Mouse (Mus musculus) heart, embryonic 14.5 days (tissue): ENCODE data around the gene Sarm1. TPM values are rescaled to one million over a fixed set of nuclear protein-coding genes. Genes with fewer than 3 reads are reported as not detected.

ENCODE experiments used
- ATAC-seq: fragments of 200-750 bp; cut with Nextera tagmentation; 2 replicates; pipeline ENCODE4 v1.8.0; 2017; ENCODE audit warnings: low read depth, moderate TSS enrichment; ENCODE audit not compliant: insufficient number of reproducible peaks, insufficient read depth, low FRiP score
- H3K27ac ChIP-seq, 2 experiments: fragments of 200-500 bp in 1 of 2; fragments of 300-500 bp in 1 of 2; sonication (generic) in 1 of 2; replicated peaks in 1 of 2; 2 replicates each; pipeline ENCODE4 v1.5.1; 2012 to 2014; ENCODE audit warnings: low read depth in 2 of 2, low read length in 2 of 2, control low read depth in 1 of 2, mild to moderate bottlenecking in 1 of 2, mixed read lengths in 1 of 2; ENCODE audit not compliant: control insufficient read depth in 1 of 2, insufficient read depth in 1 of 2
- H3K27me3 ChIP-seq: fragments of 300-500 bp; sonication (generic); 2 replicates; pipeline ENCODE4 v1.6.1; 2014; ENCODE audit warnings: mild to moderate bottlenecking, low read length, control low read depth; ENCODE audit not compliant: control insufficient read depth, insufficient read depth
- H3K36me3 ChIP-seq: fragments of 300-500 bp; sonication (generic); 2 replicates; pipeline ENCODE4 v1.6.1; 2014; ENCODE audit warnings: mild to moderate bottlenecking, control low read depth, low read length, mixed read lengths; ENCODE audit not compliant: control insufficient read depth, insufficient read depth
- H3K4me1 ChIP-seq, 2 experiments: fragments of 200-500 bp in 1 of 2; fragments of 300-500 bp in 1 of 2; sonication (generic) in 1 of 2; 2 replicates each; pipeline ENCODE4 v1.6.1; 2012 to 2014; ENCODE audit warnings: low read length in 2 of 2, control low read depth in 1 of 2, mixed read lengths in 1 of 2; ENCODE audit not compliant: control insufficient read depth in 2 of 2, insufficient read depth in 2 of 2
- H3K4me2 ChIP-seq: fragments of 300-500 bp; sonication (generic); 2 replicates; pipeline ENCODE4 v1.6.1; 2014; ENCODE audit warnings: mild to moderate bottlenecking, low read length
- H3K4me3 ChIP-seq, 2 experiments: fragments of 200-500 bp in 1 of 2; fragments of 300-500 bp in 1 of 2; sonication (generic) in 1 of 2; 2 replicates each; pipeline ENCODE4 v1.5.1; 2012 to 2014; ENCODE audit warnings: low read length in 2 of 2, mild to moderate bottlenecking in 2 of 2, control low read depth in 1 of 2, low read depth in 1 of 2, moderate library complexity in 1 of 2; ENCODE audit not compliant: control insufficient read depth in 1 of 2, insufficient read depth in 1 of 2
- H3K9ac ChIP-seq: fragments of 300-500 bp; sonication (generic); 2 replicates; pipeline ENCODE4 v1.6.1; 2014; ENCODE audit warnings: mild to moderate bottlenecking, low read length
- H3K9me3 ChIP-seq: fragments of 300-500 bp; sonication (generic); 2 replicates; pipeline ENCODE4 v1.6.1; 2016; ENCODE audit warnings: low read length, control low read depth; ENCODE audit not compliant: control insufficient read depth
- WGBS: fragments of 180-500 bp; shearing (Covaris S2); extraction: QIAGEN DNeasy Blood & Tissue Kit; methylation state at CpG from one replicate; pipeline ENCODE4 v1.1.7; 2014; 5-methylcytosine and 5-hydroxymethylcytosine counted together
- polyA plus RNA-seq: library from polyadenylated mRNA; unstranded; fragments of >200 nt; fragmentation: Nextera tagmentation; extraction: Ambion mirVana; gene quantifications from 2 replicates; pipeline ENCODE4 v1.2.1, GENCODE M21; 2014

Gene Sarm1
- polyA plus RNA-seq, 1 experiment from 2014 or later, result 0.11 TPM

DNA sequence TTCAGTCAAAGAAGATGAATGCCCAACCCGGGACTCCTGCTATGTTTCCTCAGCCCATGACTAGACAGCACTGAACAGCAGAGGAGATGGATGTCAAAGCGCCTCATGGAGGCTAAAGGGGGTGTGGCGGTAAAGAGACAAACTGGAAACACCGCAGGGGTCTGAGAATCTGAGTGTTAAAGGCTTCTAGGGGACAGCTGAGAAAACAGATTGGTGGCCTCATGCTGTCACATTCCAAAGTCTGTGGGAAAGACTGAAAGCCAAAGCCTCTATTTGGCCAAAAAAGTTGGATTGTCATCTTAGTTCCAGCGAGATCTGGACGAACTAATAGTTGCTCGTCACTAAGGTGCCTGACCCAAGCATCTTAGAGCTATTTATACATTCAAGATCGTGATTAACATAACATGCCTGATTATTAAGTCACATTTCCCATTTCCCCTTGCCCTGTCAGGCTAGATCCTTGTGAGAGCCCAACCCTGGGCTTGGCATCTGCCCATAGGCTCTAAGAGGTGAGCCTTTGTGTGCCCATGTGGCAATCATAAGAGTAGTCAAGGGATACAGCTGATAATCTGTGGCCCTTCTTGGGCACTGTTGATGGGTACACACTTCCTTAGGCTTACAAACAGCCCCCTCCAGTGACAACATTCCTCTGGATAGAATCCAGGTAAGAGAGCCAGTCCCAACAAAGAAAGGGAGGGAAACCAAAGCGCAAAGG, 25.8 kb upstream of the Sarm1 start:
- Histone ChIP-seq H3K9me3 (no peaks in the 10 kb centered on the region), H3K4me3 (no peak overlapping the region), H3K4me1 (no peaks in the 10 kb centered on the region), H3K27ac (no peak overlapping the region), H3K36me3 (peaks cover 100% of the 10 kb centered on the region), H3K4me2 (no peak overlapping the region), H3K27me3 (no peaks in the 10 kb centered on the region), H3K9ac (no peak overlapping the region)
- WGBS, result 73% methylated on average over 9 of the region's 9 CpGs
- ATAC-seq, result no peak

DNA sequence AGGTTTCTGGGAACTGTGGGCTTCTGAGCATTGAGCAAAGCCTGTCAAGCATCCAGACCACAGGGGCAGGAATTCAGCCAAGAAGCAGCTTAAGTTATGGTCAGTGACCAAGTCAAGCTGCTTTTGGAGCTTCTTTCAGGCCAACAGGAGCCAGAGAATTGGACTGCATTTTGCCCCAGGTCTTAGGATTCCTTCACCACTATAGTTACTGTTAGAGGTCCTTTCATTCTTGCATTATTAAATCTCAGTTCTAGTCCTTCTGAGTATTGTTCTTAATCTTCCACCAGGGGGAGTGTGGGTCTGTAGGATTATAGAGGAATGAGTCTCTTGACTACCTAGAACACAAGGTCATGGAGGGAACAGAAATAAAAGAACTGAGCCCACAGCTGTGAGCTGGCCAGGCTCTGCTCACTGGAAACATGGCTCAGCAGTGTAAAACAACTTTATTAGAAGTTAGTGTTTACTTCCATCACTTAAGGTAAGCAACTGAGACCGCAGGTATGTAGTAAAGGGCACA, 25.0 kb upstream of the Sarm1 start:
- H3K27me3 ChIP-seq, result no peaks in the 10 kb centered on the region
- no peak overlapping the region for H3K4me2 ChIP-seq
- ATAC-seq, result no peak
- peaks cover 100% of the 10 kb centered on the region for H3K36me3 ChIP-seq
- H3K4me3 ChIP-seq, result no peak overlapping the region
- H3K9ac ChIP-seq, result no peak overlapping the region
- no peak overlapping the region for H3K27ac ChIP-seq
- WGBS, result 100% methylated on average over 1 of the region's 1 CpGs
- no peaks in the 10 kb centered on the region for H3K4me1 ChIP-seq
- H3K9me3 ChIP-seq, result no peaks in the 10 kb centered on the region

DNA sequence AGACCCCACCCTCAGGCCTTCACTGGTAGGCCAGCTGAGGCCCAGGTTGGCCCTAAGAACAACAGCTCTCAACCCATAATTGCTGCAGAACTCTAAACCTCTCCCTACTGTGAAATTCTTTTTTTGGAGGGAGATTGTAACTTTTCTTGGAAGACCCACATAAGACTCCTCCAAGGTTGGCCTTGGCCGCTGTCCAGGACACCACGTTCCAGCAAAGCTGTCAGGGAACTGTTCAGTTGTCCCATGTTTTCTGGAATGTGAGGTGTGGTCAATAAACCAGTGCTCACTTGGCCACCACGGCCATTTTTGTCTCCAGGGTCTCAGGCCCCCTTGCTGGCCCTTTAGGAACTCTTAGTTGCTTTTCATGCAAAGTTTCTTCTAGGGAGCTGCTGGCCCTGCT, 24.3 kb upstream of the Sarm1 start:
- Histone ChIP-seq H3K9ac (no peak overlapping the region), H3K4me2 (no peak overlapping the region), H3K27ac (no peak overlapping the region), H3K4me1 (no peaks in the 10 kb centered on the region), H3K27me3 (no peaks in the 10 kb centered on the region), H3K4me3 (no peak overlapping the region), H3K9me3 (no peaks in the 10 kb centered on the region), H3K36me3 (peaks cover 97% of the 10 kb centered on the region)
- no peak for ATAC-seq
- 79% methylated on average over 3 of the region's 3 CpGs for WGBS

DNA sequence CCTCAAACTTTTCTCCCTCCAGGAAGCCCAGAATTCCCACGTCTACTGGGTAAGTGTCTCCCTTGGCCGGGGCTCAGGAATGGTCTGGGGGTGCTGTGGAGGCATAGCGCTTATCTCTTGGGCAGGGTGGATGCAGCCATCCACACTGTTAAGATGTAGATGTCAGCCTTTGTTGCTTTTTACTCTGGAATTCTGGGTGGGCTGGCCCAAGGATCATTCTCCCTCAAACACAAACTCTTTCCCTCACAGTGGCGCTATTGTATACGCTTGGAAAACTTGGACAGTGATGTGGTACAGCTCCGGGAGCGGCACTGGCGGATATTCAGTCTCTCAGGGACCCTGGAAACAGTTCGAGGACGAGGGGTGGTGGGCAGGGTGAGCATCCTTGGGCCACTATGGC, 21.4 kb upstream of the Sarm1 start:
- no peaks in the 10 kb centered on the region for H3K4me1 ChIP-seq
- no peak for ATAC-seq
- no peak overlapping the region for H3K4me2 ChIP-seq
- H3K27me3 ChIP-seq, result no peaks in the 10 kb centered on the region
- 91% methylated on average over 10 of the region's 10 CpGs for WGBS
- H3K27ac ChIP-seq, result no peak overlapping the region
- H3K9me3 ChIP-seq, result no peaks in the 10 kb centered on the region
- no peak overlapping the region for H3K4me3 ChIP-seq
- peaks cover 97% of the 10 kb centered on the region for H3K36me3 ChIP-seq
- H3K9ac ChIP-seq, result no peak overlapping the region

DNA sequence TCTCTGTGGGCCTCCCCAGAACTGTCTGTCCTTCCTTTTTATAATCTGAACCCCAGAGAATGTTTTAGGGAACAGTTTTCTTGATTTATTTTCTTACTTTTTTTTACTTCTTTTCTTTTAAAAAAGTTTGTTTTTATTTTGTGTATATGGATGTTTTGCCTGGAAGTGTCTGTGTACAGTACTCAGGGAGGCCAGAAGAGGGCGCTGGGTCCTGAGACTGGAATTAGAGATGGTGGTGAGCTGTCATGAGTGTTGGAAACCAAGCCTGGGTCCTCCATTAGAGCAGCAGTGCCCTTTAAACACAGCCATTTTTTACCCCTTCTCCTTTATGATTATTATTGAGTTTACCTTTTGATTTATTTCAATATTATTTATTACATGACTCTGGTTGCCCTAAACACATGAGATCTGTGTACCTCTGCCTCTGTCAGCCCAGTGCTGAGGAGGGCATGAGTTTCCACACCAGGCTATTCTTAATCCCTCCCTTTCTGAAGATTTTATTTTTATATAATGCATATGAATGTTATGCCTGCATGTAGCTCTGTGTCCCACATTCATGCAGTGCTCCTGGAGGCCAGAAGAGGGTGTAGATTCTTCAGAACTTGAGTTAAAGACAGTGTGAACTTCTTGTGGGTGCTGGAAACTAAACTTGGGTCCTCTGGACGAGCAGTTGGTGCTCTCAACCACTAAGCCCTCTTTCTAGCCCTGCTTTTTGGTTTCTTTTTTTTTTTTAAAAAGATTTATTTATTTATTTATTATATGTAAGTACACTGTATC, 18.2 kb upstream of the Sarm1 start:
- no peak overlapping the region for H3K9ac ChIP-seq
- H3K9me3 ChIP-seq, result no peaks in the 10 kb centered on the region
- H3K27ac ChIP-seq, result no peak overlapping the region
- ATAC-seq, result no peak
- H3K4me1 ChIP-seq, result peaks cover 0 to 15% of the 10 kb centered on the region in 2 experiments; a peak in 3 of 4 replicates
- WGBS, result 64% methylated on average over 2 of the region's 2 CpGs
- no peak overlapping the region for H3K4me2 ChIP-seq
- peaks cover 68% of the 10 kb centered on the region for H3K36me3 ChIP-seq
- H3K27me3 ChIP-seq, result no peaks in the 10 kb centered on the region
- H3K4me3 ChIP-seq, result no peak overlapping the region

DNA sequence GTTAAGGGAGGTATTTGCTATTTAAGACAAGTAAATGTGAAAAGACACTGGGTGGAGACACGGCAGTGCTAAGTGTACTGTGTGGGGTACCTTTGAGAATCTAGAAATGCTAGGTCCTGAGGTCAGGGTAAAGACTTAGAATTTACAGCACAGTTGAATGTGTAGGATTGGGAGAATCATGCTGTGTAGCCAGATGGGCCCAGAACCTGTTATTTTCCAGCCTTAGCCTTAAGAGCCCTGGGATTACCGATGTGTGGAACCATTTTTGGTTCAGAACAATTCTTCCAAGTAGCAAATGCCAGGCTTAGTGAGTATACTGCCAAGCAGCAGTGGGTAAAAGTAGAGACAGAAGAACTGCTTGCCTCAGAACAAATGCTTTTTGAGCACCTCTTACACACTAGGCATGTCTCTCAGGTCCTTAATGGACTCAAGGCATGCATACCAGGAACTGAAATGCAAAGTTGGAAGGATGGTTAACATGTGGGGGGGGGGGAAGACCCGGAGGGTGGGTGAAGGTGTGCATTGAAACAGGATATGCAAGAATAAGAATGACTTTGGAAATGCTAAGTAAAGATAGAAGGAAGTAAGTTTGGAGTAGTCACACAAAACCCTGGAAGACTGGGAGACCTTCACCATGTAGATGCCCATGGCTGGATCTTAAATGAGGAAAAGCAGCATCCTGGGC, 15.7 kb upstream of the Sarm1 start:
- peaks cover 0 to 15% of the 10 kb centered on the region in 2 experiments; a peak in 3 of 4 replicates for H3K4me1 ChIP-seq
- ATAC-seq, result no peak
- H3K36me3 ChIP-seq, result peaks cover 60% of the 10 kb centered on the region
- no peaks in the 10 kb centered on the region for H3K27me3 ChIP-seq
- H3K4me2 ChIP-seq, result peak overlapping the region; percentile 89
- H3K9me3 ChIP-seq, result no peaks in the 10 kb centered on the region
- peak overlapping the region; percentile 96 for H3K9ac ChIP-seq
- peak overlapping the region in 1 of 2 experiments; percentile 85; a peak in 2 of 4 replicates for H3K4me3 ChIP-seq
- no peak overlapping the region for H3K27ac ChIP-seq
- 74% methylated on average over 3 of the region's 3 CpGs for WGBS
